Comparison of ENCODE assay signal across 8 mouse cellular contexts in the genomic region with DNA sequence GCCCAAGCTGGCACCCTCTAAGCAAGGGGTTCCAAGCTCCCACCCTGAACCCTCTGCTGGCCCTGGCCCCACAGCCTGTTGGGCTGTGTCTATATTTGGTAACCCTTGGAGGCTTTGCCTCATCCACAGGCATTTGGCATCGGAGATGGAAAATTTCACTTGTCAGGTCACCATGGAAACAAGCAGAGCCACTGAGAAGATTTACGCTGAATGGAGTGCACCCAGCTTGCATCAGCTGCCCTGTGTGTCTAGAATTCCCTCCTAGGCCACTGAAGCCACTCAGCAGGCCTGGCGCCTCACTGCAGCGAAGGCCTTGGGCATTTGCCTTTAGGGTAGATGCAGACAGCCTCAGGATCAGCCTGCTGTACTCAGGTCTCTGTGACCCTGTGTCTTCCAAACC. TPM values are rescaled to one million over a fixed set of nuclear protein-coding genes. Genes with fewer than 3 reads are reported as not detected.
DNase-seq lines count a peak whose midpoint lies in the region; ATAC-seq and TF ChIP-seq lines count a peak whose summit lies in the region.

No protein-coding gene starts in this region.

- peak overlapping the region; percentile 88 for H3K27ac ChIP-seq in heart, embryonic 12.5 days (ENCODE audit: poor library complexity, severe bottlenecking)
- H3K27ac ChIP-seq in lung, postnatal 0 days (ENCODE audit: low read length): peak overlapping the region; percentile 81
- peak overlapping the region; percentile 93 for H3K27ac ChIP-seq in stomach, postnatal 0 days (replicated peaks)

- peak; percentile 59; the same call in 1 of the 2 replicates for TF ChIP-seq EP300 in lung, postnatal 0 days (IDR thresholded peaks at IDR 0.05)
- no peak for TF ChIP-seq EP300 in stomach, postnatal 0 days (optimal IDR thresholded peaks at IDR 0.05)

- H3K9me3 ChIP-seq in heart, embryonic 12.5 days (replicated peaks): no peaks in the 10 kb centered on the region
- H3K9me3 ChIP-seq in lung, postnatal 0 days (ENCODE audit: low read length): no peaks in the 10 kb centered on the region
- H3K9me3 ChIP-seq in stomach, postnatal 0 days (ENCODE audit: control insufficient read depth, low read length): no peaks in the 10 kb centered on the region

- no peak for TF ChIP-seq CTCF in lung, postnatal 0 days (IDR thresholded peaks at IDR 0.05)
- TF ChIP-seq CTCF in stomach, postnatal 0 days (IDR thresholded peaks at IDR 0.05; ENCODE audit: low read depth): no peak

- 52% methylated on average over 4 of the region's 4 CpGs for WGBS in heart, embryonic 12.5 days
- WGBS in lung, postnatal 0 days: 38% methylated on average over 4 of the region's 4 CpGs
- 38% methylated on average over 4 of the region's 4 CpGs for WGBS in stomach, postnatal 0 days

- peak; percentile 58 for DNase-seq in ovary, adult 18-20 months (ENCODE audit: low spot score)
- DNase-seq in ovary, postnatal 10 days (ENCODE audit: low spot score): no peak
- DNase-seq in cerebellum, postnatal 25 days: peak; percentile 79
- peak; percentile 67 for DNase-seq in kidney, postnatal 10 days
- peak; percentile 94 for DNase-seq in lung, postnatal 0 days (ENCODE audit: low spot score)
- peak; percentile 33 for DNase-seq in stomach, postnatal 0 days (ENCODE audit: low spot score)
- no peak for DNase-seq in thymus, postnatal 25 days

- H3K9ac ChIP-seq in heart, embryonic 12.5 days: peak overlapping the region; percentile 66
- H3K9ac ChIP-seq in lung, postnatal 0 days (replicated peaks; ENCODE audit: low read depth): no peak overlapping the region
- peak overlapping the region; percentile 31; the same call in 1 of the 2 replicates for H3K9ac ChIP-seq in stomach, postnatal 0 days (ENCODE audit: low read length)

- H3K27me3 ChIP-seq in heart, embryonic 12.5 days (replicated peaks): no peaks in the 10 kb centered on the region
- no peaks in the 10 kb centered on the region for H3K27me3 ChIP-seq in lung, postnatal 0 days (replicated peaks; ENCODE audit: insufficient read depth, low read length)
- no peaks in the 10 kb centered on the region for H3K27me3 ChIP-seq in stomach, postnatal 0 days (ENCODE audit: control insufficient read depth, insufficient read depth, low read length)

- H3K4me3 ChIP-seq in heart, embryonic 12.5 days: no peak overlapping the region
- H3K4me3 ChIP-seq in lung, postnatal 0 days (ENCODE audit: low read depth, low read length): no peak overlapping the region
- no peak overlapping the region for H3K4me3 ChIP-seq in stomach, postnatal 0 days (ENCODE audit: low read depth, low read length)

- peak overlapping the region; percentile 18 for H3K4me2 ChIP-seq in heart, embryonic 12.5 days
- H3K4me2 ChIP-seq in lung, postnatal 0 days (replicated peaks; ENCODE audit: low read depth, low read length): no peak overlapping the region
- H3K4me2 ChIP-seq in stomach, postnatal 0 days (replicated peaks; ENCODE audit: low read depth): no peak overlapping the region

- H3K36me3 ChIP-seq in heart, embryonic 12.5 days: peaks cover 5% of the 10 kb centered on the region; the same call in 1 of the 2 replicates
- no peaks in the 10 kb centered on the region for H3K36me3 ChIP-seq in lung, postnatal 0 days (ENCODE audit: insufficient read depth, low read length)
- 0 out of 2 replicates have a peak, but pooled peaks cover 2% of the 10 kb centered on the region for H3K36me3 ChIP-seq in stomach, postnatal 0 days (ENCODE audit: control insufficient read depth, insufficient read depth, low read length)

- ATAC-seq in heart, embryonic 12.5 days (ENCODE audit: insufficient number of reproducible peaks, low FRiP score): peak; percentile 49
- ATAC-seq in lung, postnatal 0 days: peak; percentile 46
- ATAC-seq in stomach, postnatal 0 days (ENCODE audit: low FRiP score, low TSS enrichment): peak; percentile 64

- peaks cover 94% of the 10 kb centered on the region for H3K4me1 ChIP-seq in heart, embryonic 12.5 days (replicated peaks)
- peaks cover 41% of the 10 kb centered on the region; the same call in 1 of the 2 replicates for H3K4me1 ChIP-seq in lung, postnatal 0 days (ENCODE audit: insufficient read depth, low read depth, low read length)
- H3K4me1 ChIP-seq in stomach, postnatal 0 days (replicated peaks; ENCODE audit: control insufficient read depth, insufficient read depth): peaks cover 6% of the 10 kb centered on the region

RNA-seq across cellular contexts. Expression of a gene that starts 5.2 kb away (rescaled TPM):
- 12.9 and 14.3 TPM in 2 replicates for polyA plus RNA-seq in heart, embryonic 12.5 days (2016; fragmentation: Nextera tagmentation; extraction: Ambion mirVana)
- polyA plus RNA-seq in lung, postnatal 0 days (2015; fragmentation: Nextera tagmentation; extraction: Ambion mirVana): 13.8 and 16.6 TPM in 2 replicates
- 5.7 and 7.5 TPM in 2 replicates for polyA plus RNA-seq in stomach, postnatal 0 days (2015; fragmentation: Nextera tagmentation; extraction: Ambion mirVana)

Comparison
In these comparisons a context has a peak if more than half of its experiments do, and no peak if none do; other contexts are left out.
1. DNase-seq: peak in ovary, adult 18-20 months (single experiment), cerebellum, postnatal 25 days (2 of 2), kidney, postnatal 10 days (single experiment), lung, postnatal 0 days (single experiment) and stomach, postnatal 0 days (single experiment); none in ovary, postnatal 10 days (single experiment) and thymus, postnatal 25 days (single experiment).
2. Peak in every context shown above with its lines, with median percentiles within 50 percentile points of each other: ATAC-seq and H3K27ac ChIP-seq.